Mouse (Mus musculus) kidney, postnatal 36 days (tissue): ENCODE measurements around the gene Kmt2d.
"Not testable (repeated sequence)": the region's sequence is repeated elsewhere in the genome, so short reads cannot be mapped to it uniquely, and the experiment has no call there.

Experiments
- DNase-seq, 2 experiments: peaks; one replicate each; pipeline ENCODE4 v3.0.0; 2021 to 2022; ENCODE audit warnings: mixed read lengths in 2 of 2

The Kmt2d gene

GRCm38 (mm10) chr15:98871070-98871915, at the start of gene Kmt2d:
Kmt2d (minus strand) TSS chr15:98871204.
- DNase-seq = peak; percentile 28 to 61

- DNase-seq = not testable (repeated sequence)
Observed at GRCm38 (mm10) chr15:98918499-98918895, 47.5 kb upstream of the Kmt2d start.

GRCm38 (mm10) chr15:98917538-98918498, 46.8 kb upstream of the Kmt2d start, which contains the start of gene Lmbr1l:
Lmbr1l (minus strand) TSS chr15:98918231.
- DNase-seq = peak; percentile 99 to 100

GRCm38 (mm10) chr15:98917091-98917490, 46.1 kb upstream of the Kmt2d start:
- DNase-seq = no peak

- peak in 1 of 2 experiments; percentile 42 for DNase-seq
Observed at GRCm38 (mm10) chr15:98916016-98916415, 45.0 kb upstream of the Kmt2d start.

- no peak for DNase-seq
Observed at GRCm38 (mm10) chr15:98914903-98915302, 43.9 kb upstream of the Kmt2d start.

GRCm38 (mm10) chr15:98904692-98905091, 33.7 kb upstream of the Kmt2d start:
- DNase-seq = peak; percentile 34 to 73

- no peak for DNase-seq
Observed at GRCm38 (mm10) chr15:98902600-98902999, 31.6 kb upstream of the Kmt2d start.

- no peak for DNase-seq
Observed at GRCm38 (mm10) chr15:98901530-98901929, 30.5 kb upstream of the Kmt2d start.

- DNase-seq = peak; percentile 37 to 66
Observed at GRCm38 (mm10) chr15:98897928-98898800, 27.2 kb upstream of the Kmt2d start, which contains the start of gene Dhh. Dhh (minus strand) TSS chr15:98898540.

GRCm38 (mm10) chr15:98897495-98897894, 26.5 kb upstream of the Kmt2d start:
- peak; percentile 49 to 57 for DNase-seq

GRCm38 (mm10) chr15:98895635-98896589, 24.9 kb upstream of the Kmt2d start:
- peak in 1 of 2 experiments; percentile 55 for DNase-seq

GRCm38 (mm10) chr15:98894746-98895634, 24.0 kb upstream of the Kmt2d start:
- no peak for DNase-seq

- peak in 1 of 2 experiments; percentile 69 for DNase-seq
Observed at GRCm38 (mm10) chr15:98893940-98894745, 23.1 kb upstream of the Kmt2d start, which contains the start of gene Rhebl1. Rhebl1 (minus strand) TSS chr15:98894540.

GRCm38 (mm10) chr15:98893036-98893435, 22.0 kb upstream of the Kmt2d start:
- DNase-seq = no peak

- DNase-seq = peak; percentile 78 to 88
Observed at GRCm38 (mm10) chr15:98891907-98892606, 21.1 kb upstream of the Kmt2d start.

GRCm38 (mm10) chr15:98891198-98891742, 20.3 kb upstream of the Kmt2d start:
- no peak for DNase-seq

GRCm38 (mm10) chr15:98887526-98887925, 16.5 kb upstream of the Kmt2d start:
- DNase-seq = no peak
